Mouse (Mus musculus) C2C12 (cell line): ENCODE results near the gene Proca1.

Experiments used
- CEBPB ChIP-seq: IDR thresholded peaks from one replicate; pipeline ENCODE4 v1.6.1; 2011; ENCODE audit warnings: low read depth, mild to moderate bottlenecking, control low read depth, moderate library complexity
- CTCF ChIP-seq: IDR thresholded peaks from one replicate; pipeline ENCODE4 v1.5.1; 2011; ENCODE audit not compliant: control insufficient read depth, insufficient read depth, insufficient read length
- FOSL1 ChIP-seq: IDR thresholded peaks from one replicate; pipeline ENCODE4 v1.8.0; 2011; ENCODE audit warnings: mild to moderate bottlenecking, low read length; ENCODE audit not compliant: poor library complexity, insufficient read depth, severe bottlenecking
- MAX ChIP-seq: IDR thresholded peaks from one replicate; pipeline ENCODE4 v1.6.1; 2011; ENCODE audit warnings: mild to moderate bottlenecking, control low read depth
- MYOG ChIP-seq: IDR thresholded peaks from one replicate; pipeline ENCODE4 v1.6.1; 2011; ENCODE audit not compliant: control insufficient read depth, insufficient read length; ENCODE audit errors: extremely low read depth
- USF1 ChIP-seq: IDR thresholded peaks from one replicate; pipeline ENCODE4 v1.6.1; 2011; ENCODE audit warnings: low read depth, mild to moderate bottlenecking, control low read depth, moderate library complexity

GRCm38 (mm10) chr11:78215709-78216317 lies 22.6 kb downstream of the Proca1 start:
- TF ChIP-seq CTCF: no peak
- TF ChIP-seq CEBPB: no peak
- no peak for TF ChIP-seq MYOG
- no peak for TF ChIP-seq MAX
- TF ChIP-seq USF1: no peak
- TF ChIP-seq FOSL1: no peak
